Mouse (Mus musculus) limb, embryonic 14.5 days (tissue): ENCODE results near the gene Rngtt. TPM values are rescaled to one million over a fixed set of nuclear protein-coding genes. Genes with fewer than 3 reads are reported as not detected.

Experiments
- ATAC-seq: fragments of 200-750 bp; cut with Nextera tagmentation; 2 replicates; pipeline ENCODE4 v1.8.0; 2017; ENCODE audit warnings: low read depth, moderate number of reproducible peaks, moderate TSS enrichment; ENCODE audit not compliant: low FRiP score
- DNase-seq: peaks from one replicate; pipeline ENCODE4 v3.0.0-alpha.2; 2015; ENCODE audit warnings: low spot score
- H3K27ac ChIP-seq: fragments of 300-500 bp; sonication (generic); replicated peaks from 2 replicates; pipeline ENCODE4 v1.5.1; 2014; ENCODE audit warnings: low read depth, mild to moderate bottlenecking, low read length, moderate library complexity, mixed read lengths
- H3K27me3 ChIP-seq: fragments of 300-500 bp; sonication (generic); 2 replicates; pipeline ENCODE4 v1.6.1; 2014; ENCODE audit warnings: low read length, mixed read lengths; ENCODE audit not compliant: control insufficient read depth, insufficient read depth
- H3K36me3 ChIP-seq: fragments of 300-500 bp; sonication (generic); 2 replicates; pipeline ENCODE4 v1.6.1; 2014; ENCODE audit warnings: mild to moderate bottlenecking, low read length, moderate library complexity, mixed read lengths; ENCODE audit not compliant: control insufficient read depth, insufficient read depth
- H3K4me1 ChIP-seq: fragments of 300-500 bp; sonication (generic); 2 replicates; pipeline ENCODE4 v1.6.1; 2014; ENCODE audit warnings: antibody characterized with exemption, low read length, mixed read lengths; ENCODE audit not compliant: control insufficient read depth, insufficient read depth
- H3K4me2 ChIP-seq: fragments of 300-500 bp; sonication (generic); replicated peaks from 2 replicates; pipeline ENCODE4 v1.6.1; 2014; ENCODE audit warnings: low read depth, mild to moderate bottlenecking, low read length, moderate library complexity; ENCODE audit not compliant: severe bottlenecking
- H3K4me3 ChIP-seq: fragments of 300-500 bp; sonication (generic); replicated peaks from 2 replicates; pipeline ENCODE4 v1.5.1; 2014; ENCODE audit warnings: low read length
- H3K9ac ChIP-seq: fragments of 300-500 bp; sonication (generic); 2 replicates; pipeline ENCODE4 v1.6.1; 2014; ENCODE audit warnings: mild to moderate bottlenecking, low read depth, low read length, moderate library complexity; ENCODE audit not compliant: severe bottlenecking
- H3K9me3 ChIP-seq: fragments of 300-500 bp; sonication (generic); 2 replicates; pipeline ENCODE4 v1.6.1; 2016; ENCODE audit warnings: low read length; ENCODE audit not compliant: control insufficient read depth
- POLR2A ChIP-seq: fragments of 200-500 bp; IDR thresholded peaks from 2 replicates; pipeline ENCODE4 v1.8.0; 2012; ENCODE audit warnings: inconsistent platforms, mild to moderate bottlenecking, moderate library complexity, borderline replicate concordance; ENCODE audit not compliant: insufficient read depth, insufficient read length; ENCODE audit errors: extremely low read depth
- WGBS: fragments of 180-500 bp; shearing (Covaris S2); extraction: QIAGEN DNeasy Blood & Tissue Kit; methylation state at CpG from one replicate; pipeline ENCODE4 v1.1.7; 2014; 5-methylcytosine and 5-hydroxymethylcytosine counted together
- polyA plus RNA-seq, 2 experiments: library from polyadenylated mRNA; depleted of rRNA in 1 of 2; stranded (reverse) in 1 of 2; unstranded in 1 of 2; fragments of >200 nt; fragmentation: Nextera tagmentation in 1 of 2; extraction: Ambion mirVana in 1 of 2; gene quantifications; 2 replicates each; pipeline versions ENCODE4 v1.2.1 to v1.2.3; 2012 to 2014

The Rngtt gene
- polyA plus RNA-seq, 2 experiments, result 8.3 to 16.9 TPM

GRCm38 (mm10) chr4:33331147-33331546 lies 21.0 kb downstream of the Rngtt start:
- Histone ChIP-seq H3K4me2 (no peak overlapping the region), H3K27ac (no peak overlapping the region), H3K36me3 (peaks cover 52% of the 10 kb centered on the region), H3K27me3 (no peaks in the 10 kb centered on the region), H3K4me3 (no peak overlapping the region), H3K4me1 (no peaks in the 10 kb centered on the region), H3K9ac (no peak overlapping the region), H3K9me3 (no peaks in the 10 kb centered on the region)
- ATAC-seq (no peak), DNase-seq (no peak)
- 96% methylated on average over 4 of the region's 4 CpGs for WGBS
- TF ChIP-seq POLR2A, result no peak

- 100% methylated on average over 1 of the region's 1 CpGs for WGBS
- ATAC-seq (no peak), DNase-seq (no peak)
- no peak for TF ChIP-seq POLR2A
- Histone ChIP-seq H3K9ac (no peak overlapping the region), H3K27me3 (no peaks in the 10 kb centered on the region), H3K36me3 (peaks cover 47% of the 10 kb centered on the region), H3K4me1 (no peaks in the 10 kb centered on the region), H3K27ac (no peak overlapping the region), H3K4me2 (no peak overlapping the region), H3K4me3 (no peak overlapping the region), H3K9me3 (no peaks in the 10 kb centered on the region)
Observed at GRCm38 (mm10) chr4:33332956-33333455, 22.9 kb downstream of the Rngtt start.

- Histone ChIP-seq H3K4me3 (no peak overlapping the region), H3K9me3 (no peaks in the 10 kb centered on the region), H3K36me3 (peaks cover 64% of the 10 kb centered on the region), H3K4me2 (no peak overlapping the region), H3K4me1 (no peaks in the 10 kb centered on the region), H3K27me3 (no peaks in the 10 kb centered on the region), H3K9ac (no peak overlapping the region), H3K27ac (no peak overlapping the region)
- ATAC-seq (no peak), DNase-seq (no peak)
- 82% methylated on average over 1 of the region's 1 CpGs for WGBS
- TF ChIP-seq POLR2A, result no peak
Observed at GRCm38 (mm10) chr4:33337999-33338398, 27.9 kb downstream of the Rngtt start.

- Histone ChIP-seq H3K9ac (no peak overlapping the region), H3K27ac (no peak overlapping the region), H3K4me3 (no peak overlapping the region), H3K27me3 (no peaks in the 10 kb centered on the region), H3K4me2 (no peak overlapping the region), H3K9me3 (no peaks in the 10 kb centered on the region), H3K4me1 (no peaks in the 10 kb centered on the region), H3K36me3 (peaks cover 40% of the 10 kb centered on the region)
- WGBS, result 95% methylated on average over 7 of the region's 7 CpGs
- no peak for DNase-seq
- no peak for ATAC-seq
- TF ChIP-seq POLR2A, result no peak
Observed at GRCm38 (mm10) chr4:33342877-33343731, 33.0 kb downstream of the Rngtt start.

- H3K27ac ChIP-seq, result no peak overlapping the region
- no peaks in the 10 kb centered on the region for H3K27me3 ChIP-seq
- 95% methylated on average over 6 of the region's 6 CpGs for WGBS
- no peaks in the 10 kb centered on the region for H3K4me1 ChIP-seq
- no peak for ATAC-seq
- no peak overlapping the region for H3K9ac ChIP-seq
- no peak for DNase-seq
- no peak for TF ChIP-seq POLR2A
- H3K9me3 ChIP-seq, result no peaks in the 10 kb centered on the region
- H3K4me3 ChIP-seq, result no peak overlapping the region
- peaks cover 36% of the 10 kb centered on the region for H3K36me3 ChIP-seq
- H3K4me2 ChIP-seq, result no peak overlapping the region
Observed at GRCm38 (mm10) chr4:33343732-33344057, 33.6 kb downstream of the Rngtt start.
